Mouse (Mus musculus): ENCODE results near the gene Gm11034.
A peak's percentile ranks its signal among the peaks of the same experiment; 100 is the strongest.

Gm11034 gene

DNA sequence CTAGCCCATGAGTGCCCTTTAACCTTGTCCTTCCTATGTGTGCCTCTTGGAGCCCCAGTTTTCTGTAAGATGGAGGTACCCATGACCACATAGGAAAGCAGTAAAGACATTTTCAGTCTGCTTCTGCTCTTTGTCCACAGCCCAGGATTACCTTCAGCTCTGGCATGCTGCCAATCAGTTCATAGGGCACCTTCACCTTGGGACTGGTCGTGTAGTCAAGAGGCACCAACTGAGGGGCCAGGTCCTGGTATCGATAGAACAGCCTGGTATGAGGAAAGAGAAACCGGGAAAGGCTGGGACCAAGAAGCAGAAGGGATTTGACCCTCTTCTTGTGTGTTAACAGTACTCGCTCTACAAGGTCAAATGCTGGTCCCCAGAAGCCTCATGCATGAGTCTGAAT is 3.2 kb downstream of the Gm11034 start:
- no peak for DNase-seq

- DNase-seq = no peak
These were observed 4.9 kb downstream of the Gm11034 start for GRCm38 (mm10) chr8:72208582-72208981.

DNA sequence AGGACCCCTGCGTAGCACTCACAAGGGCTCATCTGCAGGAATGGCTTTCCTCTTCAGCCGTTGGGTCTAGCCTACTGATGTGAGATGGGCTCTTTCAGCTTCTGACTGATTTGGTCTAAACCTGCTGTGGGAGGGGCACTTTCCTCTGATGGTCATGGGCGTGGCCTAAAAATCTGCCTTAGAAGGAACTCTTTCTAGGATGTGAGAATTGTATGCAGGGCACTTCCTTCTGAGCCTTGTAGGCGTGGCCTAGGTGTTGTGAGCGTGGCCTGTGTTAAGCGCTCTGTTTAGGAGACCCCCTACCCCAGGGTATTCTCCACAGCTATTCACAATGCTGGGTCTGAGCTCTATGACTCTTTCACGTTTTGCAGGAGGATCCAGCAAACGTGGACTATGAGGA is 15.4 kb downstream of the Gm11034 start:
- no peak for DNase-seq

DNA sequence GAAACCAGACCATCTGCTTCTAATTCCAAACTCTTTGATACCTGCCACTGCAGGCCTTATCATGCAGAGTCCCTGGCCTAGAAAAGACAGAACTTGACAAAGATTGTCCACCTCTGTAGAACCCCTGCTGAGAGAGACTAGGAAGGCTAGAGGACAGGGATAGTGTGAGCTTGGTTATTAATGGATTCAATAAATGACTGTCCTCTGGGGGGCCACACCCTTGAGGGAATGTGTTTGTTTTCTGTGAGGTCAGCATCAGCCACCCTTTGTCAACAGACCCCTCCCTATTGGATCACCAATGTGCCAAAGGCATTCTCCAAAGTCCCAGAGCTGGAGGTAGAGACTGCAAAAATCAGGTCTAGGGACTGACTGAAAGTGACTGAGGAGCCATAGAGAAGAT is 21.4 kb downstream of the Gm11034 start:
- no peak for DNase-seq

DNA sequence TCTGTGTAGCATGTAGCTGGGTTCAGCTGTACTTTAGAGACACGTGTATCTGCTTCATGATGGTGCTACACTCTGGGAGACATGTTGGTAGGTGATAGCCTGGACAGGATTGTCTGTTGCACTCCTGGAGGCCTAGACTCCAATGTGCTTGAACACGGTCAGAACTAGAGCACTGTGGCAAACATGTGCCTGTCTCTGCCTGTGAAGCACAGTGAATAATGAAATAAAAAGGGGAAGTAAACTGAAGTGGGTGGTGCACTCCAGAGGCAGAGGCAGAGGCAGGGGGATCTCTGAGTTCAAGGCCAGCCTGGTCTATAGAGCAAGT is 23.3 kb downstream of the Gm11034 start:
- DNase-seq = no peak

- peak; percentile 76 for DNase-seq
These were observed 23.8 kb downstream of the Gm11034 start, which contains the start of gene Hsh2d for GRCm38 (mm10) chr8:72189417-72190214. Hsh2d (plus strand) TSS chr8:72189638.

- DNase-seq = no peak
These were observed 25.6 kb downstream of the Gm11034 start for GRCm38 (mm10) chr8:72187793-72188331.

DNA sequence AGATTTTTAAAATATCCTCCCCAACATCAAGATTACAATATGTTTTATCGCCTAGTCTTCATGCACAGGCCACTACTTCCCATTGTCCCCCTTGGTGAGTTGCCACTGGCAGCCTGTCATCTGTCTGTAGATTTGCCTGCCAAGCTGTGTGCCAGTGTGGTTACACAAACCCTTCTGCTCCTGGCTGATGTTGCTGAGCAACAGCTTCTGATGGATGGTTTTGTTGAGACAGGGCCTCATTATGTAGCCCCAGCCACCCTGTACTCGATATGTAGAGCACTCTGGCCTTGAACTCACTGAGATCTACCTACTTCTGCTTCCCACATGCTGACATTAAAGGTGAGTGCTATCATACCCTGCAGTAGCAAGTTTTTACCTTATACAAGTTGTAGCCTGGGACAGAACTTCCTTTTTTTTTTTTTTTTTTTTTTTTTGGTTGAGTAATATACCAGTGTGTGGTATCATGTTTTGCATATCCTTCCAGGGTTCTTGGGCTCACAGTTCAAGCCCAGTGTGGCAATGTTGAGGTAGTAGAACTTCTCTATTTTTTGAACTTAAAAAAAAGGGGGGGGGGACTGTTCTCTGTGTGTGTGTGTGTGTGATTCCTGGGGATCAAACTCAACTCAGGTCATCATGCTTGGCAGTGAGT is 29.8 kb downstream of the Gm11034 start:
- no peak for DNase-seq

GRCm38 (mm10) chr8:72177346-72177925 is 36.0 kb downstream of the Gm11034 start:
- DNase-seq = peak; percentile 78

GRCm38 (mm10) chr8:72169681-72170249 is 43.7 kb downstream of the Gm11034 start:
- peak; percentile 23 for DNase-seq

- peak; percentile 49 for DNase-seq
These were observed 44.3 kb downstream of the Gm11034 start for GRCm38 (mm10) chr8:72169098-72169668.
